ENCODE assay signal across 12 mouse cellular contexts in genomic region chr11:88071113-88071512, GRCm38 (mm10). TPM values are rescaled to one million over a fixed set of nuclear protein-coding genes. Genes with fewer than 3 reads are reported as not detected.
A peak's percentile ranks its signal among the peaks of the same experiment; 100 is the strongest.
DNase-seq lines count a peak whose midpoint lies in the region; ATAC-seq lines count a peak whose summit lies in the region.
"Had no signal": no experiment of that assay in that cellular context is flagged by ENCODE, and none has a peak within 500 bp of the region (broad histone marks: within the 10 kb centered on the region; RNA-seq: fewer than 3 reads in every experiment).

No protein-coding gene starts in this region.

- DNase-seq in heart, postnatal 36 days = no peak
- no peak for DNase-seq in midbrain, embryonic 14.5 days
- no peak for DNase-seq in cerebellum, adult 9-11 months
- DNase-seq in left cerebral cortex, adult 11 months (ENCODE audit: low spot score) = no peak
- no peak for DNase-seq in cerebellum, postnatal 14 days
- DNase-seq: B cell, adult 2 months; cerebellum, adult 18-20 months; gastrocnemius, postnatal 10 days had no signal

- peaks cover 41% of the 10 kb centered on the region for H3K4me1 ChIP-seq in heart, embryonic 12.5 days (replicated peaks)
- peaks cover 37% of the 10 kb centered on the region for H3K4me1 ChIP-seq in embryonic facial prominence, embryonic 12.5 days
- H3K4me1 ChIP-seq in hindbrain, embryonic 15.5 days (replicated peaks) = peaks cover 65% of the 10 kb centered on the region
- H3K4me1 ChIP-seq in midbrain, embryonic 14.5 days (ENCODE audit: control insufficient read depth, insufficient read depth, low read length) = peaks cover 39% of the 10 kb centered on the region

- WGBS in heart, embryonic 12.5 days = 63% methylated on average over 5 of the region's 5 CpGs
- WGBS in embryonic facial prominence, embryonic 12.5 days = 20% methylated on average over 5 of the region's 5 CpGs
- WGBS in hindbrain, embryonic 15.5 days = 45% methylated on average over 5 of the region's 5 CpGs
- WGBS in midbrain, embryonic 14.5 days = 43% methylated on average over 5 of the region's 5 CpGs

- H3K9ac ChIP-seq in heart, embryonic 12.5 days = no peak overlapping the region
- no peak overlapping the region for H3K9ac ChIP-seq in embryonic facial prominence, embryonic 12.5 days
- peak overlapping the region; percentile 21; the same call in 1 of the 2 replicates for H3K9ac ChIP-seq in hindbrain, embryonic 15.5 days
- H3K9ac ChIP-seq in midbrain, embryonic 14.5 days (replicated peaks; ENCODE audit: low read length) = peak overlapping the region; percentile 89; the same call in 1 of the 2 replicates

- H3K4me3 ChIP-seq in heart, embryonic 12.5 days = no peak overlapping the region
- H3K4me3 ChIP-seq in embryonic facial prominence, embryonic 12.5 days = peak overlapping the region; percentile 98
- peak overlapping the region; percentile 91 for H3K4me3 ChIP-seq in hindbrain, embryonic 15.5 days
- H3K4me3 ChIP-seq in midbrain, embryonic 14.5 days (replicated peaks; ENCODE audit: low read depth, low read length) = peak overlapping the region; percentile 99
- H3K4me3 ChIP-seq: left cerebral cortex, adult 2 months had no signal

- H3K36me3 ChIP-seq in heart, embryonic 12.5 days = peaks cover 25% of the 10 kb centered on the region
- peaks cover 25% of the 10 kb centered on the region for H3K36me3 ChIP-seq in embryonic facial prominence, embryonic 12.5 days
- peaks cover 21% of the 10 kb centered on the region; the same call in 1 of the 2 replicates for H3K36me3 ChIP-seq in hindbrain, embryonic 15.5 days
- peaks cover 17% of the 10 kb centered on the region for H3K36me3 ChIP-seq in midbrain, embryonic 14.5 days (ENCODE audit: control insufficient read depth, insufficient read depth, low read length)

- intact Hi-C loops in heart, postnatal 36 days (cut with DNase I) = no loop called here

- H3K27me3 ChIP-seq in heart, embryonic 12.5 days (replicated peaks) = no peaks in the 10 kb centered on the region
- no peaks in the 10 kb centered on the region for H3K27me3 ChIP-seq in embryonic facial prominence, embryonic 12.5 days
- no peaks in the 10 kb centered on the region for H3K27me3 ChIP-seq in hindbrain, embryonic 15.5 days
- H3K27me3 ChIP-seq in midbrain, embryonic 14.5 days (ENCODE audit: control insufficient read depth, insufficient read depth, low read length) = no peaks in the 10 kb centered on the region

- no peak for ATAC-seq in heart, embryonic 12.5 days (ENCODE audit: insufficient number of reproducible peaks, low FRiP score)
- no peak for ATAC-seq in embryonic facial prominence, embryonic 12.5 days (ENCODE audit: insufficient number of reproducible peaks, insufficient read depth, low FRiP score, low TSS enrichment)
- ATAC-seq in hindbrain, embryonic 15.5 days (ENCODE audit: low FRiP score, low read depth) = no peak
- no peak for ATAC-seq in midbrain, embryonic 14.5 days (ENCODE audit: low FRiP score, low TSS enrichment)

- H3K9me3 ChIP-seq in heart, embryonic 12.5 days (replicated peaks) = no peaks in the 10 kb centered on the region
- H3K9me3 ChIP-seq in embryonic facial prominence, embryonic 12.5 days = no peaks in the 10 kb centered on the region
- H3K9me3 ChIP-seq in hindbrain, embryonic 15.5 days = no peaks in the 10 kb centered on the region
- no peaks in the 10 kb centered on the region for H3K9me3 ChIP-seq in midbrain, embryonic 14.5 days (ENCODE audit: control insufficient read depth, low read length)

- H3K27ac ChIP-seq in heart, embryonic 12.5 days (ENCODE audit: poor library complexity, severe bottlenecking) = no peak overlapping the region
- H3K27ac ChIP-seq in embryonic facial prominence, embryonic 12.5 days = no peak overlapping the region
- no peak overlapping the region for H3K27ac ChIP-seq in hindbrain, embryonic 15.5 days (replicated peaks)
- H3K27ac ChIP-seq in midbrain, embryonic 14.5 days (replicated peaks; ENCODE audit: low read depth, low read length) = 0 out of 2 replicates have a peak overlapping the region, but pooled peaks have one; percentile 20
- H3K27ac ChIP-seq: left cerebral cortex, adult 2 months had no signal

- peak overlapping the region; percentile 38; the same call in 1 of the 2 replicates for H3K4me2 ChIP-seq in heart, embryonic 12.5 days
- peak overlapping the region; percentile 73 for H3K4me2 ChIP-seq in embryonic facial prominence, embryonic 12.5 days (replicated peaks)
- peak overlapping the region; percentile 85 for H3K4me2 ChIP-seq in hindbrain, embryonic 15.5 days
- peak overlapping the region; percentile 86 for H3K4me2 ChIP-seq in midbrain, embryonic 14.5 days (ENCODE audit: low read length)

RNA-seq across cellular contexts. Expression of gene Vezf1, which starts 3.0 kb away (rescaled TPM):
- polyA plus RNA-seq in heart, embryonic 12.5 days (2016; fragmentation: Nextera tagmentation; extraction: Ambion mirVana) = 27.3 and 29.3 TPM in 2 replicates
- total RNA-seq in heart, postnatal 36 days (2021) = 10 to 100 TPM; 45.0 to 46.7 TPM
- polyA plus RNA-seq in embryonic facial prominence, embryonic 12.5 days (2016; fragmentation: Nextera tagmentation; extraction: Ambion mirVana) = 59.0 and 59.8 TPM in 2 replicates
- 41.8 and 43.9 TPM in 2 replicates for polyA plus RNA-seq in hindbrain, embryonic 15.5 days (2015; fragmentation: Nextera tagmentation; extraction: Ambion mirVana)
- polyA plus RNA-seq in midbrain, embryonic 14.5 days (2014; fragmentation: Nextera tagmentation; extraction: Ambion mirVana) = 58.9 and 69.9 TPM in 2 replicates

RNA-seq across cellular contexts. Expression of gene Srsf1, which starts 23.9 kb away (rescaled TPM):
- polyA plus RNA-seq in heart, embryonic 12.5 days (2016; fragmentation: Nextera tagmentation; extraction: Ambion mirVana) = 254 and 260 TPM in 2 replicates
- 10 to 100 TPM; 80.2 to 99.7 TPM for total RNA-seq in heart, postnatal 36 days (2021)
- polyA plus RNA-seq in embryonic facial prominence, embryonic 12.5 days (2016; fragmentation: Nextera tagmentation; extraction: Ambion mirVana) = 477 and 513 TPM in 2 replicates
- polyA plus RNA-seq in hindbrain, embryonic 15.5 days (2015; fragmentation: Nextera tagmentation; extraction: Ambion mirVana) = 215 and 220 TPM in 2 replicates
- 225 and 342 TPM in 2 replicates for polyA plus RNA-seq in midbrain, embryonic 14.5 days (2014; fragmentation: Nextera tagmentation; extraction: Ambion mirVana)

RNA-seq across cellular contexts. Expression of gene Cuedc1, which starts 26.7 kb away (rescaled TPM):
- polyA plus RNA-seq in heart, embryonic 12.5 days (2016; fragmentation: Nextera tagmentation; extraction: Ambion mirVana) = 20.7 and 22.9 TPM in 2 replicates
- total RNA-seq in heart, postnatal 36 days (2021) = 10 to 100 TPM; 47.9 to 54.2 TPM
- 36.4 and 42.0 TPM in 2 replicates for polyA plus RNA-seq in embryonic facial prominence, embryonic 12.5 days (2016; fragmentation: Nextera tagmentation; extraction: Ambion mirVana)
- polyA plus RNA-seq in hindbrain, embryonic 15.5 days (2015; fragmentation: Nextera tagmentation; extraction: Ambion mirVana) = 46.3 and 49.7 TPM in 2 replicates
- 29.6 and 31.1 TPM in 2 replicates for polyA plus RNA-seq in midbrain, embryonic 14.5 days (2014; fragmentation: Nextera tagmentation; extraction: Ambion mirVana)

Comparison
In these comparisons a context has a peak if more than half of its experiments do, and no peak if none do; other contexts are left out.
1. H3K9ac ChIP-seq: peak in hindbrain, embryonic 15.5 days (single experiment) and midbrain, embryonic 14.5 days (single experiment); none in heart, embryonic 12.5 days (single experiment) and embryonic facial prominence, embryonic 12.5 days (single experiment).
2. Peak in every context shown above with its lines, with median percentiles within 50 percentile points of each other: H3K4me2 ChIP-seq.